Mouse (Mus musculus) fat pad, adult 2 months (tissue): ENCODE measurements around the gene Bicd2.
"Not testable (repeated sequence)": the region's sequence is repeated elsewhere in the genome, so short reads cannot be mapped to it uniquely, and the experiment has no call there.

Experiments used
- DNase-seq: peaks from one replicate; pipeline ENCODE4 v3.0.0-alpha.2; 2011; ENCODE audit warnings: low read depth, low spot score; ENCODE audit errors: extremely low read depth

The Bicd2 gene

DNA sequence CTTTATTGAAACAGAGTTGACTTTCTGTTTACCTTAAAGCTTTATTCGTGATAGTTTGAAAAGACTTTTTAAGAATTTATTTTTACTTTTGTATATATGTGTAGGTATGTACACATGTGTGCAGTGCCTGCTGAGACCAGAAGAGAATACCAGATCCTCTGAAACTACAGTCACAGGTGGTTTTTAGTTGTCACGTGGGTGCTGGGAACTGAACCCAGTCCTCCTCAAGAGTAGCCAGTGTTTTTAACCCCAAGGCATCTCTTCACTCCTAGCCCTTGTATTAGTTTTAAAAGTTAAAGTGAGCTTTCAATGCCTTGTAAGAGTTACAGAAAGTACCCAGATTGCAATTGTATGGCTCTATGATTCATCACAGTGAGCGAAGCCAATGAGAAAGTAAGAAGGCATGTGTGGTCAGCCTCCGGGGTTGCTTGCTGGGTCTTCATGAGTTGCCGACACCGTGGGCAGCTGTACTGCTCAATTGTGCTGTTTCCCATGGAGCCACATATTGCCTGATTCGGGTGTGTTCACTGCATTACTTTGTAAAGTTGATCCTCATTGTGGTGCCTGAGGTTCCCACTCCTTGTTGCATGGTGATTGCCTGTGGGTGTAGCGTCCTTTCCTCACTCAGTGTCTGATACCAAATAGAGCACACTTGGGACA lies 16.1 kb downstream of the Bicd2 start:
- DNase-seq: no peak

DNA sequence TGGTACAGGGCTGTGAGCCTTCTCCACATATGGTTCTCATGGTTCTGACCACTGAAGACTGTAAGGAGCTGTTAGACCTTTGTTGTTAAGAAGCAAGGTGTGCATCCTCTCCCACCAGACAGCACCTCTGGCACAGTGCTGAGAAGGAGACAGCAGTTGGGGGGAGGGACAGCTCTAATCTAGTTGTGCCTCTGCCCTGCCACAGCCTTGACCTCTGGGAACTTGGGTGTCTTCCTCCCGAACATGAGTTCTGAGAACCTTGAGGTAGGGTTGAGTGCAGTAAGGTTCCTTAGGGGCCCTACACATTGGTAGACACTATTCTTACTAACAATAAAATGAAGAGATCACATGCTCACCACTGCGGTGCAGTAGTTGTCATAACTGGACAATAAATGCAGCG lies 16.8 kb downstream of the Bicd2 start:
- DNase-seq: no peak

DNA sequence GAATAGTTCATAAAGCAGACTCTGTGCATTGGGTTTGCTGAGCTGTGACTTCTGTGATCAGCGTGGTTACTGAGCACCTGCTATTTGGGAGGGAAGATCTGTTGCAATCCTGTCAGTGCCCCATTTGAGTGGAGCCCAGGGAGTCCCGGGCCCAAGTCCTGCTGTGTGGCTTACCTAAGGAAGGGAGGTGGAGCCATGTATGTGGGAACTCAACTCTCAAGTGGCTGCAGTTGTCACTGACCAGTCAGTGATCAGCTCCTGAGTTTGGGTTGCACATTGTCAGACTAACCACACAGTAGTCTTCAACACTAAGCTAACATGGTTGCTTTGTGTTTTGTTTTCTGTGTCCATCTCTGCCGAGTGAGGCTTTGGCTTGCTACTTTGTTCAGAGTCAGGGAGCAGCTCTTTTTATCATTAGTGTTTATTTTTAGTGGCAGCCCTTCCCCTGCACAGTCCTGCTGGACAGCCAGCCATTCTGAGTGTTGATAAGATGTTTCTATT lies 19.6 kb downstream of the Bicd2 start:
- no peak for DNase-seq

DNA sequence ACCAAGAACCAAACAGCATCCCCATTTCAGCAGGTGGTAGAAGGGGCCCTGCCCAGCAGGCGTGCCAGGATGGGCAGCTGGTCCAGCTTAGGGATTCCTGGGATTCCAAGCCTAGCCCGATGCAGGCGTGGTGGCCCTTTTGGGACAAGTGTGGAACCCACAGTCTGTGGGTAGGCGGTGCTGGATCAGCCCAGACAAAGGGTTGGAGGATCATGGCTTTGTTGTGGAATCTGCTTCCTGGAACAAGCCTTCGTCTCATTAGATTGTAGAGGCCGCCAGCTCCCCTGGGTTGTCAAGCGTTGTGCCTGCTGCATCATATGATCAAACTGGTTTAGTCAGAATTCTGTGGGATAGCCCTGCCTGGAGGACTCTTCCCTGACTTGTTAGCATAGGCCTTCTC lies 21.0 kb downstream of the Bicd2 start:
- no peak for DNase-seq

DNA sequence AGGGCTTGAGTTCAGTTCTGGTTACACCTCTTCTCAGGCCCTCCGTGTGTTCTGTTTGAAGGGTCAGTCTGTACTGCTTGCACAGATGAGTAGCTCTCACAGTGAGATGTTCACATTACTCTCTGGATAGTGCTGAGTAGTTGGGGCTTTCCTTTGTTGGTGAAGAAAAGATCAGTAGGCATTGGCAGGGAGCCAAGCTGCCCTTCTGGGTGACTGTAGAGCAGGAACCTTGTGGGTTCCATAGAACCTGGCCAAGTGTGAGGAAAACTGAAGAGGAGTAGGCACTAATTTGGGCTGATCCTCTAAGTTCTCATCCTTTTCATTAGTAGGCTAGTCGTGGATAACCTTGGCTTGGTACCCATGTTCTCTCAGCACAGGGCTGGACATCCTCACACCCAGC lies 21.4 kb downstream of the Bicd2 start:
- no peak for DNase-seq

DNA sequence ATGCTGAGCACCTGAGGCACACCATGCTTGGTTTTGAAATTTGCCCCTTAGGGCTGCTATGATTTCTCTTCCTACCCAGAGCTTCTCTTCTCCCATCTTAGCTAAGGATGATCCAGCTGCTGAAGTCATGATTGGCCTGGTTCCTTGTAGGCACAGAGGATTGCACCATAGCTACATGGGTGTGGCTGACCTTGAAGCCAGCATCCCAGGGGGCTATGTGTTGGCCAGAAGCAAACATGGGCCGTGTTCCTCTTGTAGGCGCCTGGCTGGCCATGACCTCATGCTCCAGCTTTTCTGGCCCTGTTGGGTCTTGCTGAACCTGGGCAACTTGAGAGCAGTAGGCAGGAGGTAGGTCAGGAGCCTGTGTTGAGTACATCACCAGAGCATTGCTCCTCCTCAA lies 23.3 kb downstream of the Bicd2 start:
- DNase-seq: no peak

DNA sequence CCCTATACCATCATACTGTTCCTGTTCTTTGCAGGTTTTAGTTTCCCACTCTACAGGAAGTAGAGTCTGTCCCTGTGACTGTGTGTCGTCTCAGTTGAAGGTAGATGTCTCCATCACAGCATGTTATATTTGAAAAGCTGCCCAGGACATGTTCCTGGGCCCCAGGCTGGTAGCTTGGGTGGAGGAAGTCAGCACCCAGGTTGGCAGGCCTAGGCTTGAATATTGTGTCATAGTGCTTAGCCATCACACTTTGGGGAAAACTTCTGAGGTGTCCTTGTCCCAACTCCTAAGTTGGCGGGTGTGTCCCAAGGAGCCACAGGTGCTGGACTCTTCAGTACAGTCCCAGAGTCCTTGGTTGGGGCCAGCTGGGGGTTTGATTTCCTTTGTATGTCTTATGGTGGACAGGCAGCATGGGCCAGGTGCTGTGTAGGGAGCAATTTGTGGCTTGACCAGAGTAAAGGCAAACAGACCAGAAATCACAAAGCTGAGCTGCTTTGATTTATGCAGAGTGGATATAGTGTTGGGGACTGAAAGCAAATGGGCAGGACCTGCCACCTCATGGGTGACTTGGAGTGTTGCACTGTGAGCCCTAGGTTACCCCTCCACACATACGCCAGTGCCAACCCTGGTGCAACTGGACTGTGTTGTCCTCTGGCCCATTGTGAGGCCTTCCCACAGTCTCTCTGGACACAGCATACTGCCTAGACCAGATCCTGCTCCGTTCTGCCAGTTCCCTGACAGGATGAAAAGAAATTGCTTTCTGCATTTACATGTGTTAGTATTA lies 26.5 kb downstream of the Bicd2 start:
- DNase-seq: peak; percentile 90

DNA sequence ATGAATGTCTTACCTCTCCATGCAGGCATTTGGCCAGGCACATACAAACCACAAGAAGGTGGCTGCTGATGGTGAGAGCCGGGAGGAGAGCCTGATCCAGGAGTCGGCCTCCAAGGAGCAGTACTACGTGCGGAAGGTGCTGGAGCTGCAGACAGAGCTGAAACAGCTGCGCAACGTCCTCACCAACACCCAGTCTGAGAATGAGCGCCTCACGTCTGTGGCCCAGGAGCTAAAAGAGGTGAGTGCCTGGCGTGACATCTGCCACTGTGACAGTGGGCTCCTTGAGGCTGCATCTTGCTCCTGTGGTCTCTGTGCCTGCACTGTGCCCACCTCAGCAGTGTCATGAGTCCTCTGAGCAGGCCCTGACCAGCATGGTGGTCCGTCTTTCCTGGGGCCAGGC lies 28.0 kb downstream of the Bicd2 start:
- DNase-seq: no peak

DNA sequence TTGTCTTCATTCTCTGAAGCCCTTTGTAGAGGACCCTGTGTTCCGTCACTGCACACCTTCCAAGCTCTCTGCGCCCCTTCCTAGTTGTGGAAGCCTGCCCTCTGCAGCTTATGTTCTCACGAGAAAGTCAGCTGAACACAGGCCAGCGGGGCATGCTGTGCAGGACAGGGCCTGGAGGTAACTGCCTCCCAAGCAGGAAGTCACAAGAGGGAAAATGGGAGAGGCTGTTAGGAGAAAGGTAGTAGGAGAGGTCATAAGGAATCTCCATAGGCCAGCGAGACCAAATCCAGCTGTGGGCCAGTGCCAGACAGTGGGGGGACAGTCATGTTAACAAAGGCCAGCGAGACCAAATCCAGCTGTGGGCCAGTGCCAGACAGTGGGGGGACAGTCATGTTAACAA lies 28.8 kb downstream of the Bicd2 start:
- DNase-seq: not testable (repeated sequence)

DNA sequence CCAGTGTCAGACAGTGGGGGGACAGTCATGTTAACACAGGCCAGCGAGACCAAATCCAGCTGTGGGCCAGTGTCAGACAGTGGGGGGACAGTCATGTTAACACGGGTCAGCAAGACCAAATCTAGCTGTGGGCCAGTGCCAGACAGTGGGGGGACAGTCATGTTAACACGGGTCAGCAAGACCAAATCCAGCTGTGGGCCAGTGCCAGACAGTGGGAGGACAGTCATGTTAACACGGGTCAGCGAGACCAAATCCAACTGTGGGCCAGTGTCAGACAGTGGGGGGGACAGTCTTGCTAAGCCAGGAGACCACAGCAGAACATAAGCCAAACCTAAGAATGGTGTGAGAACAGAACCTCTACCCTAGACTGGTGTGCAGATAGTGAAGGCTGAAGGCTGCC lies 29.5 kb downstream of the Bicd2 start:
- not testable (repeated sequence) for DNase-seq

DNA sequence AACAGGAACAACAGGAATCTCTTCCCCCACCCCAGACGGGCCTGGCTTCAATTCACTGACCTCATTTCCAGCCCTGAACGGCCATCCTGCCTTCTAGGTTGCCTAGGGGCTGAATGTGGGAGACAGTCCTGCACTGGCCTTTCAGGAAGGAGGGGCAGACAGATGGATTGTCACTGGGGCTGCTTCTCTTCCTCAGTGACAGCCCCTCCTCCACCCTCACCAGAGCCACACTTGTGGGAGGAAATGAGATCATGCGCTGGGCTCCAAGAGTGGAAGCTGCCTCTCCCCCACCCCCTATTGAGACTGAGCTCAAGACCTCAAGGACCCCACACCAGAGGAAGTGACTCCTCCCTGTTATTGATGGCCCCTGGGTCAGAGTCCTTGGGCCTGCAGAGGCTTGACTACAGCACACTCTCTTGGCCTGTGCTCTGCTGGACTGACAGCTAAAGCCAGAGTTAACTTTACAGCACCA lies 30.1 kb downstream of the Bicd2 start:
- no peak for DNase-seq

DNA sequence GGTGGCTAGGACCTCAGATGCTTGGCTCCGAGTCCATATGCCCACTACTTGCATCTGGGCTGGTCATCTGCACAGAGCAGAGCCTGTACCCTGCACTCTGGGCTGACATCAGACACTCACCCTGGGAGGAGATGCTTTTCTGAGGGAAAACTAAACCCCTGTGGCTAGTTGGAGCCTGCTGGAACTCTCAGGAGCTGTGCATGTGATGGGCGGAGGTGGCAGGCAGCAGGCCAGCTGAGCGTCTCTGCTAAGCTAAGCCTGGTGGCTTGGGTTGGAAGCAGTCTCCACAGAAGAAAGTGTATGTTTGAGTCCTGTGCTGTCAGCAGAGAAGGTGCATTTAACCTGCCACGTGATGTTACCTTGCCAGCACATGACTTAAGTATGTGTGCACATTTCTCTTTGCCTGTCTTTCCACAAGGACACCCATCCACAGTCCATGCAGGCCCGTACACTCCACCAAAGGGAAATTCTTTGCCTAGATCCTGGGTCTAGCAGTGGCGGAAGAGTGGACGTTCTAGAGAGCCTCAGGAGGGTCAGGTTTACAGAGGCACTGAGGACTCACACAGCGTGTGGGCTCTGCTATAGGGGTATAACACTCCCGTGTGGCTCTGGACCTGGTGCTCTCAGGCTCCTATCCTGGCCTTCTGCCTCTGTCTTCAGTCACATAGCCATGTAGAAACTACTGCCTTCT lies 31.1 kb downstream of the Bicd2 start:
- no peak for DNase-seq

DNA sequence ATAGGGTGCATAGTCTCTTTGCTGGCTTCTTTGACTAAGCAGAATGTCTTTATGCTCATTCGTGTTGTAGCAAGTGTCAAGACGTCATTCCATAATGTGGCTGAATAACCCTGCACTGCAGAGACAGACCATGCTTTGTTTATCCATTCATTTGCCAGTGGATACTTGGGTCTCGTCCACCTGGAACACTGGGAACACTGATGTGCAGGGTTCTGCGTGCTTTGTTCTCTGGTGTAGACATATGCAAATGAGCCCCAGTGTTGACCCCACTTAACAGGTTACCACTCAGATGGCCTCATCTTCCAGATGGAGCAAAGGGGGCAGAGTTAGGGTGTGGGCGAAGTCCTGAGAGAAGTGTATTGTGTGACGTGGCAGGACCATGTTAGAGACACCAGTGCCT lies 32.9 kb downstream of the Bicd2 start:
- no peak for DNase-seq

DNA sequence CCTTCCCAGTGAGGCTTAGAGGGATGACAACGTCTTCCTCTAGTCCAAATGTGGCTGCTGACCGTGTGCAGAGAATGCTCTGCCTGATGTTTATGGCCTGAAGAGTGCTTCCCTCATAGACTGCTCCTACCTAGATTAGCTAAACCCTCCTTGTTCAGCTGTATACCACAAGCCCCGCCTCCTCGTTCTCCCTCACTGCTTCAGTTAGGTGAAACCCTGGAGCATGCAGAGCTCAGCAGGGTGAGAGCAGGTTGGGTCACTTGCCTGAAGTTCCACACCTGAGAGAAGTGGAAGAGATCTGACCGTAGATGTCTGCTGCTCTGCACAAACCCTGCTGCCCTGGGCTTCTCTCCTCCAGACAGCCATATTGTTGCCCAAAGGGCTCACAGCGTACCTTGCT lies 33.3 kb downstream of the Bicd2 start:
- DNase-seq: no peak

DNA sequence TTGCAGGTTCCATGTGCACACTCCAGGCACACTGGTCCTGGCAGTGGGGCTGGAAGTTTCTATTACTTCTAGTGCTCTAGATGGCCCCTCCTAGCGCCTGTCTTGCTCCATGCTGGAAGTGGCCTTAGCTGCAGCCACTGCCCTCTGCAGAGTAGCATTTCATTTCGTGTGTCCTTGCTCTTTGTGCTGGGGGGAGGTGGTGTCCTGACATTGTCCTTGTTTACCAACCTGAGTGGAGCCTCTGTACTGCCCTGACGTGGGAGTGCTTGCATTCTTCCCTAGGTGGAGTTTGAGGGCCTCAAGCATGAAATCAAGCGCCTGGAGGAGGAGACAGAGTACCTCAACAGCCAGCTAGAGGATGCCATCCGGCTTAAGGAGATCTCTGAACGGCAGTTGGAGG lies 36.2 kb downstream of the Bicd2 start:
- DNase-seq: no peak

DNA sequence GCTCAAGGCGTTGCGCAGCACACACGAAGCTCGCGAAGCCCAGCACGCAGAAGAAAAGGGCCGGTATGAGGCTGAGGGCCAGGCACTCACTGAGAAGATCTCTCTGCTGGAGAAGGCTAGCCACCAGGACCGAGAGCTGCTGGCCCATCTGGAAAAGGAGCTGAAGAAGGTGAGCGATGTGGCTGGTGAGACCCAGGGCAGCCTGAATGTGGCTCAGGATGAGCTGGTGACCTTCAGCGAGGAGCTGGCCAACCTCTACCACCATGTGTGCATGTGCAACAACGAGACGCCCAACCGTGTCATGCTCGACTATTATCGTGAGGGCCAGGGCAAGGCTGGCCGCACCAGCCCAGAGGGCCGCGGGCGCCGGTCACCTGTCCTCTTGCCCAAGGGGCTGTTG lies 37.9 kb downstream of the Bicd2 start:
- no peak for DNase-seq

DNA sequence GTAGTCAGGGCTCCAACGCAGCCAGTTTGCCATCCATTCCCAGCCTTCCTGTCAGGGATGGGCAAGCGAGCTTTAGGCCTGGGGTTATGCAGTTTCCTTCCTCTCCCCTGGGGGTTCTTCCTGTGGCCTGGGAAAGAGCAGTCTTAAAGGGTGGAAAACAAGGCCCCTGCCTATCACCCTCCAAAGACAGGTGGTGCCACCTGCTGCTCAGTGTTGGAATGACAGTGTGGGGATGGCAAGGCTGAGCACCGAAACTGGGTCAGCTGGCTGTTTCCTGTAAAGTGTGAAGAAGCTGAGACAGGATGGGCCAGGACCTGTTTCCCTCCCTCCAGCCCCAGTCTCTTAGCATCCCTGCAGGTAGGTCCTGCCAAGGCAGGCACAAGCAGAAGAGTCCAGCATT lies 39.8 kb downstream of the Bicd2 start:
- no peak for DNase-seq

DNA sequence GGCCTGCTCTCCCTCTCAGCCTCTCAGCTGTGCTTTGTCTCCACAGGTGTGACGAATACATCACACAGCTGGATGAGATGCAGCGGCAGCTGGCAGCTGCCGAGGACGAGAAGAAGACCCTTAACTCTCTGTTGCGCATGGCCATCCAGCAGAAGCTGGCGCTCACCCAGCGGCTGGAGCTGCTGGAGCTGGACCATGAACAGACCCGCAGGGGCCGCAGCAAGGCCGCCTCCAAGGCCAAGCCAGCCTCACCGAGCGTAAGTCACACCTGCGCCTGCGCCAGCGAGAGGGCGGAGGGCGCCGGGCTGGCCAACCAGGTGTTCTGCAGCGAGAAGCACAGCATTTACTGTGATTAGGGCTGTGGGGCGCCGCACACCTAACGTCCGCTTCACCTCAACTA lies 41.6 kb downstream of the Bicd2 start:
- DNase-seq: no peak

DNA sequence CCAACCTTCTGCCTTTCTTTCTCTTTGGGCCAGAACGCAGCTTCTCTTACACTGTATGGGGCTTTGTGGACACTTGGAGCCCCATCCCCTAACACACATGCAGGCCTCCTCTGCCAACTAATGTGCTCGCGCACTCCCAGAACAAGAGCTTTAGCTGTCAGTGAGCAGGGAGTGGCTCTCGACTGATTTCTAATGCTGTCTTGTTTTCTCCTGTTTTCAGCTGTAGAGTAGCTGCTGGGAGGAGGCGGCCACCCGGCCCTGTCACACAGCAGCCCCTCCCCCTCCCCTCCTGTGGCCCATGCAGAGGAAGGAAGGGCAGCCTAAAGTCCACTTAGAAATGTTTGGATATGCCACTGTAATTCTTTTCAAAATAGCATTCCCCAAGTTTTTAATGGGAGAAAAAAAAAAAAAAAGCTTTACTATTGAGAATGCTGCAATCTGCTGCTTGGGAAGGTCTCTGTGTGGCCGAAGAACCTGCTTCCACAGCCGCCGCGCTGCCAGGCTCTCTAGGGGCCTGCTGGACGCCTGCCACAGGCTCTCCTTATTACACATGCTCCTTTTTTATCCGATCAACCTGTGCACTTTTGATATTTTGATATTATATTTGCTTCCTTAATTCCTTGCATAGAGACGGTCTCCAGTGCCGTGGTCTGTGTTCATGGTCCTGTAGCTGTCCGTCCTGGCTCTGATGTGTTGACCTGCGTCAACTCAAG lies 43.5 kb downstream of the Bicd2 start:
- no peak for DNase-seq

DNA sequence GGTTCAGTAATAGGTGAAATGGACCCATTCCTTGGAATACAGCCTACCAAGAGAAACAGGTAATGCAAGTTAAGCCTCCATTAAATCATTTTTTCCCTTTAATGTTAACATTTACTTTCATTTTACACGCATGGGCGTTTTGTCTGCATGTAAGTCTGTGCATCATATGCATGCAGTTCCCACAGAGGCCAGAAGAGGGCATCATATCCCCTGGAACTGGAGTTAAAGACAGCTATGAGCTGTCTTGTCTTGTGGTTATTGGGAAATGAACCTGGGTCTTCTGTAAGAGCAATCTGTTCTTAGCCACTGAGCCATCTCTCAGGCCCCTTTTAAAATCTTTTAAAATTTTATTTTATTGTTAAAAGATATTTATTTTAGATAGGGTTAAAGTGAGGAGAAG lies 50.0 kb downstream of the Bicd2 start:
- no peak for DNase-seq

DNA sequence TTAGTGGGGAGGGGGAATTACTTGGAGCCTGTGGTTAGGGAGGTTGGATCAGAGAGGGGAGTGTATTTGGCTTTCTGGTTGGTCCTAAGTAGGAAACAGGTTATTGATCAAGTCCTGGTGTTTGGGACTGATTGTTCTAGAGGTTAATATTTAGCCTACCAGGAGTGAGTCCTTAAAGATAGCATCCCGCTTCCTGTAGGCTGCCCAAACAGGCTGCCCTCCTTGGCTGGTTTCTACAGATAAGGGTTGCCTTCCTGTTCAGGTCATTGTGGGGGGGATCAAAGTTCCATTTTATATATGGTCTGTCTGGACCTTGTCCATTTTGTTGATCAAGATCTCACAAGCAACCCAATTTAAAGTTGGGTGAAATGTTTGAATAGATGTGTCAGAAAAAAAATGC lies 52.2 kb downstream of the Bicd2 start:
- no peak for DNase-seq
